Mouse (Mus musculus): ENCODE results near the gene 1700011M02Rik. TPM values are rescaled to one million over a fixed set of nuclear protein-coding genes. Genes with fewer than 3 reads are reported as not detected.
"Not testable (repeated sequence)": the region's sequence is repeated elsewhere in the genome, so short reads cannot be mapped to it uniquely, and the experiment has no call there.

The 1700011M02Rik gene
- polyA plus RNA-seq, 1 experiment = not detected

GRCm38 (mm10) chrX:102933571-102934394 lies 25.1 kb downstream of the 1700011M02Rik start:
- TF ChIP-seq USF1 (IDR thresholded peaks at IDR 0.05; ENCODE audit: low read depth) (no peak), MAX (IDR thresholded peaks at IDR 0.05) (no peak), CTCF (IDR thresholded peaks at IDR 0.05; ENCODE audit: control insufficient read depth, insufficient read depth, insufficient read length) (peak; percentile 23)
- H3ac ChIP-seq (ENCODE audit: control insufficient read depth, insufficient read length, low read depth) = no peak overlapping the region
- H3K4me3 ChIP-seq (ENCODE audit: insufficient read depth, poor library complexity, severe bottlenecking) = no peak overlapping the region
- no peaks in the 10 kb centered on the region for H3K79me3 ChIP-seq (ENCODE audit: low read depth)
- H3K27me3 ChIP-seq (ENCODE audit: control insufficient read depth, insufficient read depth, insufficient read length) = no peaks in the 10 kb centered on the region
- no peaks in the 10 kb centered on the region for H3K36me3 ChIP-seq (ENCODE audit: control insufficient read depth, insufficient read depth)
- H3K79me2 ChIP-seq (ENCODE audit: control insufficient read depth, insufficient read depth) = no peaks in the 10 kb centered on the region

GRCm38 (mm10) chrX:102934395-102934764 lies 25.7 kb downstream of the 1700011M02Rik start:
- no peak overlapping the region for H3K4me3 ChIP-seq (ENCODE audit: insufficient read depth, poor library complexity, severe bottlenecking)
- no peaks in the 10 kb centered on the region for H3K36me3 ChIP-seq (ENCODE audit: control insufficient read depth, insufficient read depth)
- no peaks in the 10 kb centered on the region for H3K79me3 ChIP-seq (ENCODE audit: low read depth)
- no peaks in the 10 kb centered on the region for H3K27me3 ChIP-seq (ENCODE audit: control insufficient read depth, insufficient read depth, insufficient read length)
- H3ac ChIP-seq (ENCODE audit: control insufficient read depth, insufficient read length, low read depth) = no peak overlapping the region
- no peaks in the 10 kb centered on the region for H3K79me2 ChIP-seq (ENCODE audit: control insufficient read depth, insufficient read depth)
- TF ChIP-seq MYOD1 (IDR thresholded peaks at IDR 0.05; ENCODE audit: control insufficient read depth, insufficient read length, low read depth) = no peak

- Histone ChIP-seq H3K4me3 (ENCODE audit: insufficient read depth, poor library complexity, severe bottlenecking) (no peak overlapping the region), H3K36me3 (ENCODE audit: control insufficient read depth, insufficient read depth) (no peaks in the 10 kb centered on the region), H3K79me3 (ENCODE audit: low read depth) (no peaks in the 10 kb centered on the region), H3K79me2 (ENCODE audit: control insufficient read depth, insufficient read depth) (no peaks in the 10 kb centered on the region), H3ac (ENCODE audit: control insufficient read depth, insufficient read length, low read depth) (no peak overlapping the region), H3K27me3 (ENCODE audit: control insufficient read depth, insufficient read depth, insufficient read length) (no peaks in the 10 kb centered on the region)
- TF ChIP-seq FOSL1 (IDR thresholded peaks at IDR 0.05; ENCODE audit: insufficient read depth, low read length, poor library complexity, severe bottlenecking) (no peak), MAX (IDR thresholded peaks at IDR 0.05) (no peak), CTCF (IDR thresholded peaks at IDR 0.05; ENCODE audit: control insufficient read depth, insufficient read depth, insufficient read length) (no peak), MYOG (IDR thresholded peaks at IDR 0.05; ENCODE audit: control insufficient read depth, extremely low read depth, insufficient read length) (no peak), CEBPB (IDR thresholded peaks at IDR 0.05; ENCODE audit: low read depth) (no peak), MYOD1 (IDR thresholded peaks at IDR 0.05; ENCODE audit: control insufficient read depth, insufficient read length, low read depth) (no peak), USF1 (IDR thresholded peaks at IDR 0.05; ENCODE audit: low read depth) (no peak)
Observed at GRCm38 (mm10) chrX:102936743-102937142, 28.0 kb downstream of the 1700011M02Rik start.

- not testable (repeated sequence) for H3K36me3 ChIP-seq (ENCODE audit: control insufficient read depth, insufficient read depth); H3K4me3 ChIP-seq (ENCODE audit: insufficient read depth, poor library complexity, severe bottlenecking); H3K79me3 ChIP-seq (ENCODE audit: low read depth); H3K27me3 ChIP-seq (ENCODE audit: control insufficient read depth, insufficient read depth, insufficient read length); H3ac ChIP-seq (ENCODE audit: control insufficient read depth, insufficient read length, low read depth); H3K79me2 ChIP-seq (ENCODE audit: control insufficient read depth, insufficient read depth)
Observed at GRCm38 (mm10) chrX:102950136-102950535, 41.4 kb downstream of the 1700011M02Rik start.

GRCm38 (mm10) chrX:102958917-102959316 lies 50.2 kb downstream of the 1700011M02Rik start:
- no peaks in the 10 kb centered on the region for H3K36me3 ChIP-seq (ENCODE audit: control insufficient read depth, insufficient read depth)
- no peak overlapping the region for H3K4me3 ChIP-seq (ENCODE audit: insufficient read depth, poor library complexity, severe bottlenecking)
- H3K79me2 ChIP-seq (ENCODE audit: control insufficient read depth, insufficient read depth) = no peaks in the 10 kb centered on the region
- no peaks in the 10 kb centered on the region for H3K27me3 ChIP-seq (ENCODE audit: control insufficient read depth, insufficient read depth, insufficient read length)
- no peak for TF ChIP-seq CTCF (IDR thresholded peaks at IDR 0.05; ENCODE audit: control insufficient read depth, insufficient read depth, insufficient read length)
- no peak for TF ChIP-seq USF1 (IDR thresholded peaks at IDR 0.05; ENCODE audit: low read depth)
- no peak for TF ChIP-seq MAX (IDR thresholded peaks at IDR 0.05)
- TF ChIP-seq MYOD1 (IDR thresholded peaks at IDR 0.05; ENCODE audit: control insufficient read depth, insufficient read length, low read depth) = no peak
- TF ChIP-seq CEBPB (IDR thresholded peaks at IDR 0.05; ENCODE audit: low read depth) = no peak
- TF ChIP-seq MYOG (IDR thresholded peaks at IDR 0.05; ENCODE audit: control insufficient read depth, extremely low read depth, insufficient read length) = no peak
- TF ChIP-seq FOSL1 (IDR thresholded peaks at IDR 0.05; ENCODE audit: insufficient read depth, low read length, poor library complexity, severe bottlenecking) = no peak
- no peaks in the 10 kb centered on the region for H3K79me3 ChIP-seq (ENCODE audit: low read depth)
- no peak overlapping the region for H3ac ChIP-seq (ENCODE audit: control insufficient read depth, insufficient read length, low read depth)

Other genes starting within 250 kb of the 1700011M02Rik start
- gene Gm3880, start 221.9 kb upstream of the 1700011M02Rik start, polyA plus RNA-seq (2012; fragmentation: generic; extraction: Trizol) = not detected
- not detected for gene Gm9112, start 201.3 kb upstream of the 1700011M02Rik start, polyA plus RNA-seq (2012; fragmentation: generic; extraction: Trizol)
- not detected for gene Dmrtc1b, start 201.0 kb upstream of the 1700011M02Rik start, polyA plus RNA-seq (2012; fragmentation: generic; extraction: Trizol)
- gene Dmrtc1c1, start 105.9 kb upstream of the 1700011M02Rik start, polyA plus RNA-seq (2012; fragmentation: generic; extraction: Trizol) = not detected
- not detected for gene Dmrtc1c2, start 54.3 kb upstream of the 1700011M02Rik start, polyA plus RNA-seq (2012; fragmentation: generic; extraction: Trizol)
- gene 1700031F05Rik, start 40.9 kb upstream of the 1700011M02Rik start, polyA plus RNA-seq (2012; fragmentation: generic; extraction: Trizol) = not detected
- not detected for gene Dmrtc1a, start 218 bp upstream of the 1700011M02Rik start, polyA plus RNA-seq (2012; fragmentation: generic; extraction: Trizol)
- gene 1700018G05Rik, start 19.5 kb downstream of the 1700011M02Rik start, polyA plus RNA-seq (2012; fragmentation: generic; extraction: Trizol) = not detected